Mouse (Mus musculus) thymus, postnatal 0 days (tissue): ENCODE measurements around the gene Nme8. TPM values are rescaled to one million over a fixed set of nuclear protein-coding genes. Genes with fewer than 3 reads are reported as not detected.

Experiments
- DNase-seq: peaks from one replicate; pipeline ENCODE4 v3.0.0-alpha.2; 2015; ENCODE audit warnings: low spot score
- polyA plus RNA-seq: library from polyadenylated mRNA; unstranded; fragments of >200 nt; fragmentation: Nextera tagmentation; extraction: Ambion mirVana; gene quantifications from 2 replicates; pipeline ENCODE4 v1.2.1, GENCODE M21; 2015

Nme8 gene
- polyA plus RNA-seq, 1 experiment from 2014 or later = not detected

- DNase-seq = no peak
These were observed 102.5 kb downstream of the Nme8 start for GRCm38 (mm10) chr13:19595141-19595540.

Other genes with a start within 250 kb of the Nme8 start
- gene Epdr1, start 77.9 kb downstream of the Nme8 start, polyA plus RNA-seq = 4.3 and 4.4 TPM in 2 replicates
- 0.48 and 0.53 TPM in 2 replicates for gene Sfrp4, start 74.7 kb downstream of the Nme8 start, polyA plus RNA-seq
- gene Gpr141, start 126.5 kb upstream of the Nme8 start, polyA plus RNA-seq = 0.37 and 0.52 TPM in 2 replicates